Mouse (Mus musculus) testis, adult 2 months (tissue): Measurements from ENCODE around the gene AU022252.

ENCODE experiments used
- CTCF ChIP-seq: fragments of 200-500 bp; IDR thresholded peaks from 2 replicates; pipeline ENCODE4 v1.5.1; 2012; ENCODE audit warnings: low read depth, mild to moderate bottlenecking, inconsistent platforms, low read length, moderate library complexity; ENCODE audit not compliant: control insufficient read depth, insufficient read depth, insufficient replicate concordance
- POLR2A ChIP-seq: fragments of 200-500 bp; IDR thresholded peaks from 2 replicates; pipeline ENCODE4 v1.6.1; 2012; ENCODE audit warnings: low read depth, mild to moderate bottlenecking, inconsistent platforms, low read length, moderate library complexity; ENCODE audit not compliant: control insufficient read depth

- TF ChIP-seq POLR2A (no peak), CTCF (no peak)
Observed at GRCm38 (mm10) chr4:119255351-119255750, 22.8 kb upstream of the AU022252 start, which contains the start of gene Cldn19.
